Mouse (Mus musculus): Measurements from ENCODE around the gene Arpp19.

The Arpp19 gene

DNA sequence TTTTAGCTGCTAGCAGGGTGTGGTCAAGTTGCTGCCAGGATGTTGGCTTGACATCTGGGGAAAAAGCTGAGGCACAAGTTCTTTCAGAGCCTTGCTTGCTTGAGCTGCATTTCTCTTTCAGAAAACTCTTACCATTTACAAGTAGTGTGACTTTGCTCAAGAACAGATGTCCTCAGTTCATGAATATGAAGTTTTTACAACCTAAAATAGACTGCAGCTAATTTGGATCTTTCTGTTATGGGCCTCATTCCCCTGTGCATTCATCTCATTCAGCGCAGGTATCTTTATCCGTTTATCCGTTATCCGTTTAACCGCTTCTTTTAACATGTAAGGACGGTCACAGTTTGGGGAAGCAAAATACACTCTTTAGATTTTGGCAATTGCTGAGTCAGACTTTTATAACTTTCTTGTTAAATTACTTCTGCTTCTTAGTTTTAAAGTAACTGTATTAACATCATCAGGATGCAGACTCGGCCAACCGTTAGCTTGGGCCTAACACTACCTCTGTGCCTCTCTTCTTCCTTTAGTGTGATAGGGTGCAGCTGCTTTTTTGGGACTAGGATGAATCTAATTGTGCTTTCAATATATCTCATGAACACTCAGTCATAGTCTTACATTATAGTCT, 62.9 kb downstream of the Arpp19 start:
- DNase-seq (ENCODE audit: low spot score in 2 of 2): no peak

- no peak for DNase-seq (ENCODE audit: low spot score in 2 of 2)
Observed at GRCm38 (mm10) chr9:75102131-75102530, 64.7 kb downstream of the Arpp19 start.

All from thymus, postnatal 10 days (tissue).